Mouse (Mus musculus) embryonic facial prominence, embryonic 14.5 days (tissue): Measurements from ENCODE around the gene Tlnrd1. TPM values are rescaled to one million over a fixed set of nuclear protein-coding genes. Genes with fewer than 3 reads are reported as not detected.

Experiments used
- ATAC-seq: fragments of 200-750 bp; cut with Nextera tagmentation; 2 replicates; pipeline ENCODE4 v1.8.0; 2017; ENCODE audit warnings: low read depth, moderate number of reproducible peaks, moderate TSS enrichment
- DNase-seq: peaks from one replicate; pipeline ENCODE4 v3.0.0-alpha.2; 2015; ENCODE audit warnings: low spot score
- H3K27ac ChIP-seq: fragments of 300-500 bp; sonication (generic); replicated peaks from 2 replicates; pipeline ENCODE4 v1.5.1; 2014; ENCODE audit warnings: low read depth, mild to moderate bottlenecking, low read length, moderate library complexity
- H3K27me3 ChIP-seq: fragments of 300-500 bp; sonication (generic); replicated peaks from 2 replicates; pipeline ENCODE4 v1.6.1; 2014; ENCODE audit warnings: low read length; ENCODE audit not compliant: control insufficient read depth, insufficient read depth
- H3K36me3 ChIP-seq: fragments of 300-500 bp; sonication (generic); 2 replicates; pipeline ENCODE4 v1.6.1; 2014; ENCODE audit warnings: low read length, mixed read lengths; ENCODE audit not compliant: control insufficient read depth, insufficient read depth
- H3K4me1 ChIP-seq: fragments of 300-500 bp; sonication (generic); 2 replicates; pipeline ENCODE4 v1.6.1; 2014; ENCODE audit warnings: antibody characterized with exemption, low read length; ENCODE audit not compliant: control insufficient read depth, insufficient read depth
- H3K4me2 ChIP-seq: fragments of 300-500 bp; sonication (generic); 2 replicates; pipeline ENCODE4 v1.6.1; 2014; ENCODE audit warnings: low read depth, mild to moderate bottlenecking, low read length, moderate library complexity, mixed read lengths
- H3K4me3 ChIP-seq: fragments of 300-500 bp; sonication (generic); 2 replicates; pipeline ENCODE4 v1.5.1; 2014; ENCODE audit warnings: low read depth, mild to moderate bottlenecking, low read length
- H3K9ac ChIP-seq: fragments of 300-500 bp; sonication (generic); 2 replicates; pipeline ENCODE4 v1.6.1; 2014; ENCODE audit warnings: low read depth, mild to moderate bottlenecking, low read length, moderate library complexity, mixed read lengths
- H3K9me3 ChIP-seq: fragments of 300-500 bp; sonication (generic); 2 replicates; pipeline ENCODE4 v1.6.1; 2016; ENCODE audit warnings: low read length; ENCODE audit not compliant: control insufficient read depth
- WGBS: fragments of 180-500 bp; shearing (Covaris S2); extraction: QIAGEN DNeasy Blood & Tissue Kit; methylation state at CpG from one replicate; pipeline ENCODE4 v1.1.7; 2014; 5-methylcytosine and 5-hydroxymethylcytosine counted together
- polyA plus RNA-seq: library from polyadenylated mRNA; unstranded; fragments of >200 nt; fragmentation: Nextera tagmentation; extraction: Ambion mirVana; gene quantifications from 2 replicates; pipeline ENCODE4 v1.2.1, GENCODE M21; 2014

The Tlnrd1 gene
- polyA plus RNA-seq, 1 experiment from 2014 or later = 14.9 TPM

DNA sequence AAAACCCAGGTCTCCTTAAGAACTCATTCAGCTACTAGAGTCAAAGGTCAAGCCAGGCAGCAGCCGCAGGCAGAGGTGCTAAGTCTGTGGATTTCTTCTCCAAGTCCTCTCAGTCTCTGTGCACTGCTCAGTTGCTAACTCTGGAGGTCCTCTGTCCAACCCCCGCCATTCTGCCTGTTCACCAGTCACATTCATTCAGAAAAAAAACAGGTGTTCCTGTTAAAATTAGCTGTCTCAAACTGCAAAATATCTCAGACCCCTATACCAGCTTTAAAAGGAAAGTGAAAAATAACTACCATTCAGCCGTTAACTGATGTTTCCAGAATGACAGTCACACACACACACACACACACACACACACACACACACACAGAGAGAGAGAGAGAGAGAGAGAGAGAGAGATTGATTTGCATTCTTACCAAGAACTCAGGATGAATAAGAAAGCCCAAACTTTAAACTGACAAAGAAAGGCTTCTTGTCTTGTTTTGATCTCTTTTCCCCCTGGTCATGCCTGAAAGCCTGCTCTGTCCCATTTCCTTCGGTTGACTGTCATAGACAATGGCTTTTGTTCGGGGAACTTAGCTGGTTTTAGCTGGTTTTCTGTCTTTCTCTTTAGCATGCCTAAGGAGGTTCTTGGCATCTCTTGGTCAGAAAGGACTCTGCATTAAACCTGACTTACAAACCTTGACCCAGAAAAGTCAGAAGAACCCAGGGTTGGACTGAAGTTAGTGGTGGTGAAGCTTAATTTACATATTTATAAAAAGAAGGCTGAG lies 5.2 kb downstream of the Tlnrd1 start:
- Histone ChIP-seq H3K9me3 (no peaks in the 10 kb centered on the region), H3K4me2 (peak overlapping the region; percentile 91), H3K27me3 (no peaks in the 10 kb centered on the region), H3K36me3 (peaks cover 28% of the 10 kb centered on the region), H3K9ac (0 out of 2 replicates have a peak overlapping the region, but pooled peaks have one; percentile 26), H3K4me1 (peaks cover 38% of the 10 kb centered on the region), H3K27ac (peak overlapping the region; percentile 36; the same call in 1 of the 2 replicates), H3K4me3 (no peak overlapping the region)
- DNase-seq (no peak), ATAC-seq (no peak; the same call in 1 of the 2 replicates)
- WGBS = 13% methylated on average over 5 of the region's 5 CpGs

DNA sequence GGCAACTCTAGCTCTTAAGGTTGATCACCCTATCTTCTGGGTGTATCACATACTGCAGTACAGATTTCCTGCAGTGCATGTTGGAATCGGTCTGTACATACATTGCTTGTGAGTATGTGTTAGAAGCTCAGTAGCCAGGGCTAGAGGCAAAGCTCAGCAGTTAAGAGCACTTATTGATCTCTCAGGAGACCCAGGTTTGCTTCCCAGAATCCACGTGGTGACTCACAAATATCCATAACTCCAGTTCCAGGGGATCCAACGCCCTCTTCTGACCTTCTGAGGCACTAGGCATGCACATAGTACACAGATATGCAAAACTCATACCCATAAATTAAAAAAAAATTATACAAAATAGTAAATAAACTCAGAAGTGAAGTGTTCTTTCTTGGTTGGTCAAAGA lies 7.0 kb downstream of the Tlnrd1 start:
- H3K36me3 ChIP-seq = peaks cover 24% of the 10 kb centered on the region
- H3K27me3 ChIP-seq = no peaks in the 10 kb centered on the region
- H3K9me3 ChIP-seq = no peaks in the 10 kb centered on the region
- no peak overlapping the region for H3K27ac ChIP-seq
- DNase-seq = no peak
- no peak overlapping the region for H3K4me3 ChIP-seq
- H3K4me2 ChIP-seq = no peak overlapping the region
- WGBS = 72% methylated on average over 3 of the region's 3 CpGs
- peaks cover 31% of the 10 kb centered on the region for H3K4me1 ChIP-seq
- no peak for ATAC-seq
- no peak overlapping the region for H3K9ac ChIP-seq

DNA sequence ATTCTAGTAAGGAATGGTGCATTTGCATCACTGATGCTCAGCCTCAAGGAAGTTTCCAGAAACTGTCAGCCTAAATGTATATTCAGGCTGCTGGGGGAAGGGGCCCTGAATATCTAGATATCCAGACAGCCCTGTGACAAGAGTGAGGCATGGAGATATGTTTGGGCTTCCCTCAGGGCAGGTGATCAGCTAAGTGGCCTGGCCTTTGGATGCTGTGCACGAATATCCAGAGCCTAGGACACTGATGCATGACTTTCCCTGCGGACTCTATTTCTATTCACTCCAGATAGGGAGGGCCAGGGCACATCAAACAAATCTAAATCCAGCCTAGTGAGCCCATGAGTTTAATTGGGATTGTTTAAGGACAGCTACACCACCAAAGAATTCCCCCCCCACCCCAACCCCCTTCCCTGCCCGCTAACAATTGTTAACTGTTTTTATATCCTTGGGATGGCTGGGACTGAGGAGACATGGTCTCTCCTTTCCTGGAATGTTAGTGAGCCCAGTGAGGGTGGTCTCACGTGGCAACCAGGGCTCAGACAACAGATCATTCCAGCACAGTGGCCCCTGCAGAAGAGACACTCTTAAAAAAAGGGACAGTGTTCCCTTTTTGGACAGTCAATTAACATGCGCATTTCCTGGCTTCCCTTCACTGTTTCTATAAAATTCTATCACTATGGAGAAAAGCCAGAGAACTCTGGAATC lies 14.1 kb downstream of the Tlnrd1 start:
- Histone ChIP-seq H3K9me3 (no peaks in the 10 kb centered on the region), H3K27me3 (no peaks in the 10 kb centered on the region), H3K36me3 (no peaks in the 10 kb centered on the region), H3K27ac (no peak overlapping the region), H3K4me2 (no peak overlapping the region), H3K4me1 (no peaks in the 10 kb centered on the region), H3K4me3 (no peak overlapping the region), H3K9ac (no peak overlapping the region)
- WGBS = 34% methylated on average over 5 of the region's 5 CpGs
- DNase-seq = no peak
- no peak for ATAC-seq

DNA sequence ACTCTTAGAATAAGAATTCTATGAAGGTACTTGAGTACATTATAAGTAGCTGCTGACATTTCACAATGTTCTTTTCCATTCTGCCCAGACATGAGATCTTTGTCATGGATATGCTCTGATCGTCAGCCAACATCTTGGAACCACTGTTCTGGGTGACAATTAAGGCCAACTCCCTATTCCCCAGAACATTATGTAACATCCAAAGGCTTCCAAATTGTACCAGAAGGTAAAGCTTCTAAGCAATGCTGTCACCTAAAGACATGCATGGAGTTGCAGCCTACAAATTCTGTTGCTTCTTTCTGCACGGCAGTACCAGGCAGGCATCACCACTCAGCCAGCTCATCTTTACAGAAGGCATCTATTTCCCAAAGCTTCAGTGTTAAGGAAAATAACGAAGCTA lies 15.9 kb downstream of the Tlnrd1 start:
- no peaks in the 10 kb centered on the region for H3K4me1 ChIP-seq
- H3K4me3 ChIP-seq = no peak overlapping the region
- no peak overlapping the region for H3K4me2 ChIP-seq
- no peaks in the 10 kb centered on the region for H3K36me3 ChIP-seq
- no peak overlapping the region for H3K9ac ChIP-seq
- no peaks in the 10 kb centered on the region for H3K27me3 ChIP-seq
- H3K9me3 ChIP-seq = no peaks in the 10 kb centered on the region
- 76% methylated on average over 3 of the region's 3 CpGs for WGBS
- no peak for DNase-seq
- no peak overlapping the region for H3K27ac ChIP-seq
- no peak for ATAC-seq

DNA sequence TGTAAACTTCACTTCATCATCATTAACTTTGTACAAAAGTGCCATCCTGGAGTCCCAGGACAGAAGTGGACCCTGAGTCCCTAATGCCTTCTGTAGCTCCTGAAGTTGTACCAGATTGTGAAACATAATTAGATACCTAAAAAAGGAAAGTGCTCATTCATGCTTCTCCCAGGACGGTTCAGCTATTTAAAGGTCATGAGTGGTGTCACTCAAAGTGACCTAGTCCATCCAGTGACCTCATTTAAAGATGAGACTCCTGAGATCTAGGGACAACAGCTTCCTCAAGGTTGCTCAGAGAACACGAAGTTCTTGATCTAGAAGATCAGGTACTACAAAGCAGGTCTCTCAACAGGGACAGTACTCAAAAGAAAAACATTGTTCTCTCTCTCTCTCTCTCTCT lies 20.6 kb downstream of the Tlnrd1 start:
- H3K36me3 ChIP-seq = no peaks in the 10 kb centered on the region
- no peak overlapping the region for H3K4me2 ChIP-seq
- H3K9me3 ChIP-seq = no peaks in the 10 kb centered on the region
- 42% methylated on average over 2 of the region's 2 CpGs for WGBS
- H3K27me3 ChIP-seq = no peaks in the 10 kb centered on the region
- DNase-seq (no peak), ATAC-seq (no peak)
- H3K27ac ChIP-seq = no peak overlapping the region
- H3K4me1 ChIP-seq = no peaks in the 10 kb centered on the region
- H3K9ac ChIP-seq = no peak overlapping the region
- H3K4me3 ChIP-seq = no peak overlapping the region

DNA sequence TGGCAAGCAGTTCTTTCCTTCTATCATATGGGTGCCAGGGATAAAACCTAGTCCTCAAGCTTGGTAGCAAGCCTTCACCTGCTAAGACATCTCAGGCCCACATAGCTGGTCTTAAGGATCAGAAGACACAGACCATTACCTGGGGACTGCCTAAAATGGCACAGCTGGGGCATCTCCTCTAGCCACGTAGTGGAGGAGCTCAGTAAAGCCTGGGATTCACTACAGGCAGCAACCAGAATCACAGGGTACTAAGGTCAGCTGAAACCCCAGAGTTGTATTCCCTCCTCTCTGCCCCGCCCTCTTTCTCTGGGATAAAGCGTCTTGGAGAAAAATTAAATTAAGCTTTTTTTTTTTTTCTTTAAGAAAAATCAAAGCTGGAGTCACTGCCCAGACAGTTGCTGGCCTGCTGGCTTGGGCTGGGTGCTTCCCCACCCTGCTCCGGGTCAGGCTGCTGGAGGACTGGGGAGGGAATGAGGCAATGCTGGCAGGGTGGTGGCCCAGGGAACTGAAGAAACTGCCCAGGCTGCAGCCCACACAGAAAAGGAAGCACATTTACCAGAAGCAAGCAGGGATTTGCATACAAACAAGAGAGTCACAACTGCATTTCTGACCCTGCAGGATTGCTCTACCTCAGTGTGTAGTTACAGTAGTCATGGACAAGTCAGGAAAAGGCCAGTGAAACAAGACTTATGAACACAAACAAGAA lies 24.6 kb downstream of the Tlnrd1 start:
- Histone ChIP-seq H3K36me3 (no peaks in the 10 kb centered on the region), H3K27me3 (no peaks in the 10 kb centered on the region), H3K9ac (peak overlapping the region; percentile 1; the same call in 1 of the 2 replicates), H3K4me1 (no peaks in the 10 kb centered on the region), H3K27ac (0 out of 2 replicates have a peak overlapping the region, but pooled peaks have one; percentile 15), H3K9me3 (no peaks in the 10 kb centered on the region), H3K4me3 (no peak overlapping the region), H3K4me2 (no peak overlapping the region)
- 42% methylated on average over 4 of the region's 4 CpGs for WGBS
- DNase-seq = no peak
- no peak for ATAC-seq

DNA sequence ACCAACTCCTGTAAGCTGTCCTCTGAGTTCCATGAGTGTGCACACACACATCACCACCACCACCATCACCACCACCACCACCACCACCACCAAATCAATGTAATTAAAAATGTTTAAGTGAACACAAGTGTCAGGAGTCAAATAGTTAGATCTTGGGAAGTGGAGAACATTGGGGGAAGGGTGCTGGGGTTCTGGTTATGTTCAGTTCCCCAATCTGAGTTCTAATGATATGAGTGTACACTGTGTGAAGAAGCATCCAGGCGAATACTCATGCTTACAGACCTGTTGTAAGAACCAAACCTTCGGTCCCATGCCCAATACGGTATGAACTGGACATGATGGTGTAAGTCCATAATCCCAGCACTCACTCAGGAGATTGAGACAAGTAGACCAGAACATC lies 26.2 kb downstream of the Tlnrd1 start:
- H3K27ac ChIP-seq = no peak overlapping the region
- H3K27me3 ChIP-seq = no peaks in the 10 kb centered on the region
- ATAC-seq (no peak), DNase-seq (no peak)
- no peaks in the 10 kb centered on the region for H3K36me3 ChIP-seq
- 96% methylated on average over 3 of the region's 3 CpGs for WGBS
- no peak overlapping the region for H3K4me2 ChIP-seq
- no peak overlapping the region for H3K4me3 ChIP-seq
- H3K9ac ChIP-seq = no peak overlapping the region
- no peaks in the 10 kb centered on the region for H3K9me3 ChIP-seq
- no peaks in the 10 kb centered on the region for H3K4me1 ChIP-seq

DNA sequence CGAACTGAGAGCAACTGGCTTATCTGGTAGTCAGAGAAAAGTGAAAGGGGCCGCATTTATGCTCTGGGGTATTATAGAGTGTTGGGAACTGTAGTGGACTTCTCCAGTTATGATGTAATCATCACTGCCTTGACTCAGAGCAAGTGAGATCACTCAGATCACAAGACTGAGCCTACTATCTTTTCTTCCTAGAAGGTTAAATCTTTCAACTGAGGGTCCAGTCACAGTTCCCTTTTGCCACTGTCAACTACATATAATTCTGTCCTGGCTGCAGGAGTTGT lies 27.0 kb downstream of the Tlnrd1 start:
- ATAC-seq (no peak), DNase-seq (no peak)
- Histone ChIP-seq H3K9ac (no peak overlapping the region), H3K4me2 (no peak overlapping the region), H3K27me3 (no peaks in the 10 kb centered on the region), H3K27ac (no peak overlapping the region), H3K36me3 (no peaks in the 10 kb centered on the region), H3K4me1 (no peaks in the 10 kb centered on the region), H3K9me3 (no peaks in the 10 kb centered on the region), H3K4me3 (no peak overlapping the region)
- WGBS = 84% methylated on average over 2 of the region's 2 CpGs
